Mouse (Mus musculus): Measurements from ENCODE around the gene Zfp346.

- TF ChIP-seq CTCF (IDR thresholded peaks at IDR 0.05; ENCODE audit: control insufficient read depth, insufficient read depth, insufficient read length) (no peak), MAX (IDR thresholded peaks at IDR 0.05) (no peak), USF1 (IDR thresholded peaks at IDR 0.05; ENCODE audit: low read depth) (no peak), CEBPB (IDR thresholded peaks at IDR 0.05; ENCODE audit: low read depth) (no peak), MYOG (IDR thresholded peaks at IDR 0.05; ENCODE audit: control insufficient read depth, extremely low read depth, insufficient read length) (no peak), MYOD1 (IDR thresholded peaks at IDR 0.05; ENCODE audit: control insufficient read depth, insufficient read length, low read depth) (no peak)
Observed at GRCm38 (mm10) chr13:55163553-55163952, 58.4 kb downstream of the Zfp346 start.

Measured in C2C12 (cell line).